8 mouse cellular contexts compared by ENCODE assay signal in the genomic region with DNA sequence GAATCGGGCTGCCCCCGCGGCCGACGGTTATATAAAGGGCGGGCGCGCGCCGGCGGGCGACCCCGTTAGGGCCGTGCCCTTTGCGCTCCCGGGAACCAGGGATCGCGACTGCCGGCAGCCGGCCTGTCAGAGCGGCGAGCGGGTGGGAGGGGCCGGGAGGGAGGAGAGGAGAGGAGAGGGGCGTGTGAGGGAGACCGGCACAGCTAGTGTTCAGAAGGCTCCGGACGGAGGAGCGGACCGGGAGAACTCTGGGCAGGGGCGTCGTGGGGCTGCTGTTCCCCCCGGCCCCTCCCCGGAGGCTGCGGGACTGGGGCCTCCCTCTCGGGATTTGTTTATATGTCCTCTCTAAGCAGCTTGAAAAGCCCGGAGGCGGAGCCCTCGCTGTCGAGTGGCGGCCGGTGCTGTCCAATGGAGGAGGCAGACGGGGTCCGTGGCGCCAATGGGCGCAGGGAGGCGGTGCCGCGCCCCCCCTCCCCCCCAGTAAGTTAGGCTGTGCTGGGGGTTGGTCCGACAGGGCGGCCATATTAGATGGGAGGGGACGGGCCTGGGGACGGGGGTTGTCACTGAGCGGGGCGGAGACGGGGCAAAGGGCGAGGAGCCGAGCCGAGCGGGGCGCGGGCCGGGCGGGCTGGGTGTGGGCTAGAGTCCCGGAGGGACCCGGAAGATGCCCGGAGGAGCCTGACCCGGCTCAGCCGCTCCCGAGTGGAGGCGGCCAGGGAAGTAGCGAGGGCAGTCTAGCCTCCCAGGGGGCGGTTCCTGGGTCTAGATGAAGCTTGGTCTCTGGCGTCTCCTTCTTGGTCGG. TPM values are rescaled to one million over a fixed set of nuclear protein-coding genes. Genes with fewer than 3 reads are reported as not detected.
DNase-seq lines count a peak whose midpoint lies in the region; ATAC-seq and TF ChIP-seq lines count a peak whose summit lies in the region.

No protein-coding gene starts in this region.

- under 1% methylated on average over 65 of the region's 75 CpGs for WGBS in hindbrain, embryonic 13.5 days

- H3K27ac ChIP-seq in hindbrain, embryonic 13.5 days = peak overlapping the region; percentile 86

- ATAC-seq in Patski = peak; percentile 93
- ATAC-seq in hindbrain, embryonic 13.5 days (ENCODE audit: low FRiP score) = peak; percentile 98

- peak overlapping the region; percentile 71 for H3K4me2 ChIP-seq in hindbrain, embryonic 13.5 days

- in situ Hi-C loops in Patski (cut with MboI; ENCODE audit: low pct_unique_long_range_greater_than_20kb) = no loop called here

- peak overlapping the region; percentile 75 for H3K9ac ChIP-seq in hindbrain, embryonic 13.5 days

- no peaks in the 10 kb centered on the region for H3K9me3 ChIP-seq in hindbrain, embryonic 13.5 days

- no peak for TF ChIP-seq CTCF in Patski (IDR thresholded peaks at IDR 0.05)

- H3K36me3 ChIP-seq in hindbrain, embryonic 13.5 days = no peaks in the 10 kb centered on the region

- peak; percentile 86 for DNase-seq in Patski (ENCODE audit: low read depth, low spot score)
- DNase-seq in cerebellum, postnatal 14 days = peak; percentile 95
- peak; percentile 91 to 92 for DNase-seq in frontal cortex, postnatal 14 days (ENCODE audit: low spot score in 2 of 2)
- DNase-seq in layer of hippocampus, postnatal 25 days (ENCODE audit: extremely low spot score in 1 of 2, low spot score in 1 of 2) = peak; percentile 77 to 89
- DNase-seq in lung, postnatal 25 days (ENCODE audit: low spot score) = peak; percentile 97
- DNase-seq in retina, embryonic 14.5 days (ENCODE audit: low spot score) = peak; percentile 97
- DNase-seq in thymus, postnatal 4 days = peak; percentile 93

- H3K4me3 ChIP-seq in hindbrain, embryonic 13.5 days = peak overlapping the region; percentile 85

- peaks cover 11% of the 10 kb centered on the region for H3K4me1 ChIP-seq in hindbrain, embryonic 13.5 days (replicated peaks)

- POLR2A ChIA-PET in Patski (lab: Charles Lee) = interaction anchor here (0.8 to 1.0 kb wide), 2 partner anchors 11 to 37 kb away, joined by 3 to 4 read pairs; no protein-coding TSS in a partner anchor

- CTCF ChIA-PET in Patski (lab: Charles Lee) = interaction anchor here (0.8 kb wide), 1 partner anchor 56 kb away, joined by 3 read pairs; no protein-coding TSS in a partner anchor

- H3K27me3 ChIP-seq in Patski = no peaks in the 10 kb centered on the region
- H3K27me3 ChIP-seq in hindbrain, embryonic 13.5 days = 0 out of 2 replicates have a peak, but pooled peaks cover 2% of the 10 kb centered on the region

RNA-seq across cellular contexts. Expression of gene Crebrf, which starts 0.7 kb away (rescaled TPM):
- polyA plus RNA-seq in Patski (2021) = 23.9 TPM
- polyA plus RNA-seq in hindbrain, embryonic 13.5 days (2015; fragmentation: Nextera tagmentation; extraction: Ambion mirVana) = 15.2 and 15.3 TPM in 2 replicates
- total RNA-seq in layer of hippocampus, postnatal 25 days (2021) = 10 to 100 TPM; 69.0 to 70.2 TPM

RNA-seq across cellular contexts. Expression of gene Atp6v0e, which starts 53.1 kb away (rescaled TPM):
- 305 TPM for polyA plus RNA-seq in Patski (2021)
- polyA plus RNA-seq in hindbrain, embryonic 13.5 days (2015; fragmentation: Nextera tagmentation; extraction: Ambion mirVana) = 107 and 114 TPM in 2 replicates
- 10 to 100 TPM; 42.8 to 55.1 TPM for total RNA-seq in layer of hippocampus, postnatal 25 days (2021)

Comparison
In these comparisons a context has a peak if more than half of its experiments do, and no peak if none do; other contexts are left out.
1. Peak in every context shown above with its lines: DNase-seq, ATAC-seq, H3K4me3 ChIP-seq and H3K27ac ChIP-seq.